Mouse (Mus musculus) stomach, postnatal 0 days (tissue): Measurements from ENCODE around the gene Tsen34.

Source experiments
- CTCF ChIP-seq: IDR thresholded peaks from 2 replicates; pipeline ENCODE4 v1.5.1; 2016; ENCODE audit warnings: antibody characterized with exemption, low read depth, mild to moderate bottlenecking, moderate library complexity
- EP300 ChIP-seq: optimal IDR thresholded peaks from 2 replicates; pipeline ENCODE3; 2016; ENCODE audit warnings: antibody characterized with exemption

- no peak for TF ChIP-seq CTCF
- TF ChIP-seq EP300, result no peak
These were observed 17.5 kb upstream of the Tsen34 start for GRCm38 (mm10) chr7:3675228-3675548.
